Mouse (Mus musculus): Measurements from ENCODE around the gene Zfhx3.

Gene Zfhx3

GRCm38 (mm10) chr8:108846827-108847226, 904.4 kb downstream of the Zfhx3 start:
- no peak for DNase-seq (ENCODE audit: low spot score in 2 of 2)

DNA sequence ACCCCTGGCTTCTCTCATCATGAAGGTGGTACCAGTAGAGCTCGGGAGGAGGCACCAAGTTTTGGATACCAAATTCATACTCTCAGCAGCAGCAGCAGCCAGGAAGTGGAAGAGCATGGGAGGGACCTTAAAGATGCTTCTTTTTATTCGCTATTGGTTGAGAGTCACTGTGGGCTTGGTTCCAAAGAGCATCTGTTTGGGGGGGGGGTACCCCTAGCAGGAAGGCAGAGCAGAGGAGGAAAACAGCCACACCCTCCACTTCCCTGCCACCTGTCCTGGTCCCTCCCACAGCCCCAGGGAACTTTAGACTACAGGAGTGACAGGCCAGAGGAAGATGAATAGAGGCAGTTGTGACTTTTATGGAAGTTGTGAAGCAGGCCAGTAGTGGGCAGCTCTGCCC, 904.9 kb downstream of the Zfhx3 start:
- no peak for DNase-seq (ENCODE audit: low spot score in 2 of 2)

DNA sequence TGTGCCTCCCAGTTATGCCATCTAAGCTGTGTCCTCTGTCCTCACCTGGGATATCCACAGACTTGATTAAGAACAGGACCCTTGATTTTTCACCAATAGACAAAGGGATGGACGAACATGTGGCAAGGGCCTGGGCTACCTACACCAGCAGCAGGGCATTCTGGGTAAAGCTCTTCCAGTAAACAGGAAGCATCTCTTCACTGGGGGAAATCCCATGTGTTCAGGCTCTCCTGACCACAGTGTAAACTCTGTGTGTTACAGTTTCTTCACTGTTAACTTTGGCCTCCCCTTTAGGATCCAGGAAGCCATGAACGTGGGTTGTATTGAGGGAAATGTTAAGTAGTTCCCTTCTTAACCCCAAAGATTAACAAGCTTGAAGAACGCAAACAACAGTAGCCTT, 906.0 kb downstream of the Zfhx3 start:
- DNase-seq (ENCODE audit: low spot score in 2 of 2), result peak in 1 of 2 experiments; percentile 17

DNA sequence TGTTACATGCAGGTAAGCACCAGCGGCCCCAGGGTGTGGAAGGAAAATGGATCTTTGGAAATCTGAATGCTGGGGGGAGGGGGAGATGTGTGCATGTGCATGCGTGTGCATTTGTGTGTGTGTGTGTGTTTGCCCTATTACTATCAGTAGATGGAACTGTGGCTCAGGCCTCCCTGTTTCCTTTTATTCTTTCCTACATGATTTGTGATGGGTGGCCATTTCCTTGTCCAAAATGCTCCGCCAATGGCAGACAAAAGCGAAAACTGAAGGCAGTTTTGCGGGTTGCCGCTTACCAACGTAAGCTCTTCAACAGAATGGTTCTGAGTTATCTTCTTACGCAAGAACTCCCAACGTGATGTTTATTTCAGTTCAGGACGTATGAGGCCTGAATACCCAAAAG, 910.6 kb downstream of the Zfhx3 start:
- no peak for DNase-seq (ENCODE audit: low spot score in 2 of 2)

GRCm38 (mm10) chr8:108854444-108855102, 912.1 kb downstream of the Zfhx3 start:
- DNase-seq (ENCODE audit: low spot score in 2 of 2), result no peak

DNA sequence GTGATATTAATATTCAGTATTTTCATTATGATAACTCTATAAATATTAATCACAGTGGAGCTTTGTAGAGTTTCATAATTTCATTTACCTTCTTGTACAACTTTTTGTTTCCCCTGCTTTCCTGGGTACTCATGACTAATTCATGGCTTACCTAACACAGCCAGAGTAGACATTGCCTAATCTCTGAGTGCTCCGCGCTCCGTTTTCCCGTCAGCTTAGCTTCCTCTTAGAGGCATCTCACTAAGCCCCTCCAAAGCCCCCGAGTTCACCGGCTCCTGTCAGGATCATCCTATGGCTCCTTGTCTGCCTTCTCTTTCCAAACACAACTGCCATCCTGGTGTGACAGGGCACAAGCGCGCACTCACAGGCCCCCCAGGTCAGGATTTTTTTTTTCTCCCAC, 916.6 kb downstream of the Zfhx3 start:
- DNase-seq (ENCODE audit: low spot score in 2 of 2), result no peak

DNA sequence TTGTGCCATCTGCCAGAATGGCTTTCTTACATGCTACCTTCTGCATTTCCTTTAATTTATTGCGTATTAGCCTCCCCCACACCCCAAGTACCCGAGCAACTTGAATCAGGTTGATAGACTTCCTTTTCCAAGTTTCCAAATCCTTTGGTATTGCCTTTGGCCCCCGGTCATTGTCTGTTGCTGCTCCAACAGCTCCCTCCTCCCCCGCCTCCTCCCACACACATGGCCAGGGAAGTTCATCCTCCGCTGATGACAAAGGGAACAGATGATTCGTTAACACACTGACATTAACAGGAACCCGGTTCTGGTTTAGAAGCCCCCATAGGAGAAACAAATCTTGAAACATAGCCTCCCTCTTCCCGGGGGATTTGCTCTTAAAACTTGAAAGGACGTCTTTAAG, 917.5 kb downstream of the Zfhx3 start:
- no peak for DNase-seq (ENCODE audit: low spot score in 2 of 2)

DNA sequence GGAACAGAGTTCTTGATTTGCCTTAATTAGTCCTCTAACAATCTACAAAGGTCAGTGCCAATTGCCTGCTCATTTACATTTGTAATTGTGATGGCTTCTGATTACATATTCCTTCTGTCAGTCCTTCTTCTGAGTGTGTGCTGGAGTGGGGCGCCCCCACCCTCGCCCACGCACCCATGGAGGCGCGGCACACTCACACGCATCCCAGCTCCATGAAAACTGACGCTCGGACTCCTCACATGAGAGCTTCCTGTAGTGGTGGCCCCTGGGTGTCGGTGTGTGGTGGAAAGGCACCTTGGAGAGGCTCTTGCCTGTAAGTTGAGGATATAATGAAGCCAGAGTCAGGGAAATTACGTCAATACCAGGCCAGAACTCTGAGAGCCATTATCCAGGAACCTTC, 921.0 kb downstream of the Zfhx3 start:
- no peak for DNase-seq (ENCODE audit: low spot score in 2 of 2)

GRCm38 (mm10) chr8:108866430-108866829, 924.0 kb downstream of the Zfhx3 start:
- DNase-seq (ENCODE audit: low spot score in 2 of 2), result no peak

- DNase-seq (ENCODE audit: low spot score in 2 of 2), result no peak
Measured at GRCm38 (mm10) chr8:108867482-108868258, 925.2 kb downstream of the Zfhx3 start.

DNA sequence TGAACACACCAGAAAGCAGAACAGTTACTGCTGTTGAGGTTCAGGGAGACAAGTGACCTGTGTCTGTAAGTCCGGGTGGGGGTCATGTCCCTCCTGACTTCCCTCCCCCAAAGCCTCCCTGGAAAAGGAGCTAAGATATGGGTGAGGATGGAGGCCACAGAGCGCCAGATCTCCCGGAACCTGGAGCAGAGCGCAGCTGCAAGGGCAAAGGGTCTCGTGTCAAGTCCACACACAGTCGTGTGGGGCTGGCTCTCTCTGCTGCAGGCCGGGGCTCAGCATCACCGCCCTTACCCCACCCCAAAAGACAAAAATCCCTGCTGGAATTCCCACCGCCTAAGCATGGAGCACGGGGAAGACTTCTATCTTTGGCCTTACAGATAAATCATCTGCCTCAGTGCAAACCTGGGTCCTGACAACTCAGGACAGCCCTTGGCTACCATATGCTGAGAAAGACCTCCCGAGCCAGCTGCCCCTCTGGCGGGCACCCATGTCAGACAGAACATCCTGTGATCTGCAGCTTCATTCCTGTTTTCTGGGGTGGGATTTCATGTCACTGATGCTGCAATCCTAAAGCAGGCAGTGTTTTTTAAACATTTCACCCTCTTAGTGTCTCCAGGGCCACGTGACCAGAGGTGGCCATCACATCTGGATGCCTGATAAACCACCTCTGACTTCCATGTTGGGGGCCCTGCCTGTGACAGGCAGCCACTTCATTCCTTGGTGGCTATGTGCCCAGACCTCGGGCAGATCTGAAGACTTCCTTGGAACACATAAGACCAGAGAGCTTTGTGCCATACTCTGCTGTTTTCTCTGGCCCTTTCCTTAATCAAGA, 926.0 kb downstream of the Zfhx3 start:
- DNase-seq (ENCODE audit: low spot score in 2 of 2), result no peak

DNA sequence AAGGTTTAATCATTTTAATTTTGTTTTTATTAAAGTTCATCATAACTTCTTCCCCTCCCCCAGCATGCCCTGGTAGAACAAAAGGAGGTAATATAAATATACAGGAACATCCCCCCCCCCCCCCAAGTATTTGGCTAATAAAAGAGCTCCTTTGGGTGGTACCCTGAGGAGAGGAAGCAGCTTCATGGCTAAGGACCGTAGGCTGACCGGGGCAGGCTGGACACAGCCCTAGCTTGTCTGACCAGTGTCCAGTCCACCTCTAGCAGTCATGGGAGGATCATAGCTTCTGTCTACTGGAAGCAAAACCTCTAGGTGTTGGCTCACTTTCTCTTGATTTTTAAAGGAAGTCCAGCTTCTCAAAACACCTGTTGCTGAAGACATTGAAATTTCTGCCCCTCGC, 927.0 kb downstream of the Zfhx3 start:
- DNase-seq (ENCODE audit: low spot score in 2 of 2), result no peak

GRCm38 (mm10) chr8:108869935-108870334, 927.5 kb downstream of the Zfhx3 start:
- no peak for DNase-seq (ENCODE audit: low spot score in 2 of 2)

GRCm38 (mm10) chr8:108870371-108870770, 927.9 kb downstream of the Zfhx3 start:
- no peak for DNase-seq (ENCODE audit: low spot score in 2 of 2)

DNA sequence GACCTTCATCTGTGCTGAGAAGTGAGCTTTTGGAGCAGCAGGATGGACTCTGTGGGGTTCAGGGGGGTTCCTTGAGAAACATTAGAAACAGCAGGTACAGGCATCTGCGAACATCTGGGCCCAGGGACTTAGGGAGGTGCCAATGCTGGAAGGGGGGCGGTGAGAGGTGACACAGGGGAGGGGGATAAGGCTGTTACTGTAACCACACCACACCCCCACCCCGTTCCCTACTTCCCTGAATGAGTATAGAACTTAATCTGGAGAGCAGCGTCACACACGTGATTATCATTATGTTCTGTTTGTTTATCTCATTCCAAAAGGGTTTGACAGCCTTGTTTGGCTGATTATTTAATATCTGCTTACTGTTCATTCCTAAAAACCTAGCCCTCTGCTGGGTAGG, 933.3 kb downstream of the Zfhx3 start:
- no peak for DNase-seq (ENCODE audit: low spot score in 2 of 2)

GRCm38 (mm10) chr8:108880101-108880500, 937.7 kb downstream of the Zfhx3 start:
- DNase-seq (ENCODE audit: low spot score in 2 of 2), result no peak

- DNase-seq (ENCODE audit: low spot score in 2 of 2), result no peak
Measured at GRCm38 (mm10) chr8:108881336-108881735, 938.9 kb downstream of the Zfhx3 start.

GRCm38 (mm10) chr8:108882073-108882472, 939.6 kb downstream of the Zfhx3 start:
- no peak for DNase-seq (ENCODE audit: low spot score in 2 of 2)

DNA sequence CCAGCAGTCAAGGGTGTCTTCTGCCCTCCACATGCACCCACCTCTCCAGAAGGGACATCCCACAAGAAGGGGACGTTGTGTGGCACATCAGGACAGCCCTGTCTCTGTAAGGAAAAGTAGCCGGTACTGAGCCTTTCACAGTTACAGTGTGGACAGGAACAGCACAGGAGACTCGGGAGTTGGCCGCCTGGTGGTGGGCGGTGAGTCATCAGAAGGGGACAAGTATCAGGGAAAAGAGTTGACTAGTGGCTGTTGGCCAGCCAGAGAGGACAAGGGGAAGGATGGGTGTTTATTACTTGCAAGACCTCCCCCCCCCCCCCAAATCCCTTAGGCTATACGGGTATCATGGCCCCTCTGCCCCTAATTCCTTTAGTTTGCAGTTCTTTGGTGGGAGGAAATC, 940.9 kb downstream of the Zfhx3 start:
- DNase-seq (ENCODE audit: low spot score in 2 of 2), result no peak

DNA sequence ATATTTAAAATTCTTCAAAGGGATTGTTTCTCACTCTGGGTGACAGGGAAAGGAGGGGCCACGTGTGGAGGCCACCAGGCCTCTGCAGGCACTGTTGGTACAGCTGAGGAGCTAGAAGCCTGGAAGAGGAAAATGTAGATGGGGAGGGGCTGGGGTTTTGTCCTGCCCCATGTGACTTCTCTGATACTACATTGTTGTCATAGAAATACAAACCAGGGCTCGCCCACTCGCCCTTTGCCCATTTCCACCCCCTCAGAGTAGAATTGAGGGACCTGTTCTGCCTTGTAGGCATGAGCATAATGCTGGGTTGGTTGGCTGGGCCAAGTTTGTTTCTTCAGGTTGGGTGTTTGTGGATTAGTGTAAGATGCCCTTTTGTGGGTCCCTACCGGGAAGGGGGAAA, 942.5 kb downstream of the Zfhx3 start:
- no peak for DNase-seq (ENCODE audit: low spot score in 2 of 2)

- DNase-seq (ENCODE audit: low spot score in 2 of 2), result no peak
Measured at GRCm38 (mm10) chr8:108885450-108885849, 943.0 kb downstream of the Zfhx3 start.

DNA sequence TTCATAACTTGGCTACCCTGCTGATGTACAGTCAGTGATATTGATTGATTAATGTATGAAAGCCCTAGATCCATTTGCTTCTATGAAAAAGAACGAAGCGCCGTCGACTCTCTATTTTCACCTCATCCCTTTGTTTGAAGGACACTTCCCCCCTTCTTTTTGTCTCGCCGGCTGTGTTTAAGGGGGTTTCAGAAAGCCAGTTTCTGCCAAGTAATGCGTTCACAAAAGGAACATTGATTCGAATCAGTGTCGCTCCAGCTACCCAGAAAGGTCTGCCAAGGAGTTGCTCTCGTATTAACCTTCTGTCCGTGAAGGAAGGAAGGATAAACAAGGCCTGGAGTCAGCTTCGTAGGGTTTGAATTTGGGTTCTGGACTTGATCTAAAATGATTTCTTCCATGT, 943.4 kb downstream of the Zfhx3 start:
- no peak for DNase-seq (ENCODE audit: low spot score in 2 of 2)

Measured in natural killer cell, adult 2 months (primary cell).